Mouse (Mus musculus) left cerebral cortex, adult 2 months (tissue): ENCODE measurements at regions not wholly inside any gene's neighbourhood (a gene's known extent, or its start where the extent isn't known, plus 50 kb on each side); places are given as distances from the start of the nearest gene placed in this dataset.

Source experiments
- DNase-seq, 2 experiments: peaks; one replicate each; pipeline ENCODE4 v3.0.0; 2021 to 2022; ENCODE audit warnings: low spot score in 2 of 2, mixed read lengths in 1 of 2; ENCODE audit errors: extremely low spot score in 1 of 2
- H3K27ac ChIP-seq: fragments of 200-600 bp; 2 replicates; pipeline ENCODE4 v1.8.1; 2022
- H3K4me3 ChIP-seq: fragments of 200-600 bp; 2 replicates; pipeline ENCODE4 v1.8.1; 2022
- CTCF ChIP-seq: fragments of 200-600 bp; IDR thresholded peaks from 2 replicates; pipeline ENCODE4 v1.8.1; 2022; ENCODE audit warnings: antibody characterized with exemption, mild to moderate bottlenecking, moderate library complexity
- intact Hi-C: fragments of 180-260 bp; cut with DNase I; formaldehyde crosslinking; loops from one replicate; pipeline ENCODE4 v1.15.1; 2025

GRCm38 (mm10) chr16:30171381-30172079, 95.8 kb downstream of the Cpn2 start:
- H3K27ac ChIP-seq: no peak overlapping the region
- DNase-seq: peak in 1 of 2 experiments; percentile 27
- intact Hi-C loops: loop anchor here (5.0 kb wide), 1 partner anchor 99 kb away; no protein-coding TSS in a partner anchor
- TF ChIP-seq CTCF: no peak
- H3K4me3 ChIP-seq: no peak overlapping the region

GRCm38 (mm10) chr16:30172136-30172731, 95.1 kb downstream of the Cpn2 start:
- Histone ChIP-seq H3K4me3 (no peak overlapping the region), H3K27ac (no peak overlapping the region)
- no peak for DNase-seq
- intact Hi-C loops: loop anchor here (5.0 kb wide), 1 partner anchor 100 kb away; no protein-coding TSS in a partner anchor
- no peak for TF ChIP-seq CTCF

- no peak for TF ChIP-seq CTCF
- no peak overlapping the region for H3K4me3 ChIP-seq
- no peak overlapping the region for H3K27ac ChIP-seq
- peak in 1 of 2 experiments; percentile 39 for DNase-seq
- intact Hi-C loops: loop anchor here (5.0 kb wide), 1 partner anchor 100 kb away; no protein-coding TSS in a partner anchor
Observed at GRCm38 (mm10) chr16:30172798-30173202, 94.5 kb downstream of the Cpn2 start.

GRCm38 (mm10) chr16:30173953-30174874, 93.1 kb downstream of the Cpn2 start:
- intact Hi-C loops: loop anchor here (5.0 kb wide), 1 partner anchor 102 kb away; no protein-coding TSS in a partner anchor
- Histone ChIP-seq H3K4me3 (no peak overlapping the region), H3K27ac (no peak overlapping the region)
- no peak for TF ChIP-seq CTCF
- no peak for DNase-seq

- intact Hi-C loops: no loop called here
- no peak for TF ChIP-seq CTCF
- Histone ChIP-seq H3K4me3 (no peak overlapping the region), H3K27ac (no peak overlapping the region)
- DNase-seq: no peak
Observed at GRCm38 (mm10) chr16:30176306-30176705, 91.0 kb downstream of the Cpn2 start.

GRCm38 (mm10) chr16:30177769-30178168, 89.5 kb downstream of the Cpn2 start:
- no peak for DNase-seq
- no peak for TF ChIP-seq CTCF
- H3K27ac ChIP-seq: no peak overlapping the region
- intact Hi-C loops: no loop called here
- H3K4me3 ChIP-seq: no peak overlapping the region

GRCm38 (mm10) chr16:30178596-30178995, 88.7 kb downstream of the Cpn2 start:
- no peak overlapping the region for H3K4me3 ChIP-seq
- H3K27ac ChIP-seq: no peak overlapping the region
- TF ChIP-seq CTCF: no peak
- no peak for DNase-seq
- intact Hi-C loops: no loop called here

GRCm38 (mm10) chr16:30179504-30179976, 87.8 kb downstream of the Cpn2 start:
- H3K4me3 ChIP-seq: no peak overlapping the region
- no peak for DNase-seq
- TF ChIP-seq CTCF: no peak
- H3K27ac ChIP-seq: no peak overlapping the region
- intact Hi-C loops: no loop called here

- intact Hi-C loops: no loop called here
- no peak for DNase-seq
- Histone ChIP-seq H3K27ac (no peak overlapping the region), H3K4me3 (no peak overlapping the region)
- TF ChIP-seq CTCF: no peak
Observed at GRCm38 (mm10) chr16:30181116-30181515, 86.2 kb downstream of the Cpn2 start.

- Histone ChIP-seq H3K4me3 (no peak overlapping the region), H3K27ac (peak overlapping the region; percentile 67; the same call in 1 of the 2 replicates)
- TF ChIP-seq CTCF: peak; percentile 31
- intact Hi-C loops: loop anchor here (5.0 kb wide), 1 partner anchor 372 kb away; no protein-coding TSS in a partner anchor
- peak; percentile 49 to 65 for DNase-seq
Observed at GRCm38 (mm10) chr16:30184591-30185265, 82.6 kb downstream of the Cpn2 start.

- Histone ChIP-seq H3K27ac (peak overlapping the region; percentile 67; the same call in 1 of the 2 replicates), H3K4me3 (no peak overlapping the region)
- intact Hi-C loops: loop anchor here (5.0 kb wide), 1 partner anchor 373 kb away; no protein-coding TSS in a partner anchor
- no peak for DNase-seq
- TF ChIP-seq CTCF: no peak
Observed at GRCm38 (mm10) chr16:30185707-30186106, 81.6 kb downstream of the Cpn2 start.
